Mouse (Mus musculus) mouse trophoblast stem cell (cell line): Measurements from ENCODE around the gene Rest.
"Not testable (repeated sequence)": the region's sequence is repeated elsewhere in the genome, so short reads cannot be mapped to it uniquely, and the experiment has no call there.

Experiments
- in situ Hi-C, 2 experiments: fragments of 300-500 bp; cut with MseI, MboI; formaldehyde crosslinking; loops; 2 replicates in 1 of 2; 3 replicates in 1 of 2; pipeline ENCODE4 v1.15.1; 2025

Gene Rest

GRCm38 (mm10) chr5:77265081-77265670 is at the start of gene Rest:
TSS of gene Rest (plus strand) at chr5:77265491.
- in situ Hi-C loops = no loop called here

- in situ Hi-C loops = no loop called here
These were observed 48.1 kb upstream of the Rest start for GRCm38 (mm10) chr5:77217211-77217610.

- in situ Hi-C loops = no loop called here
These were observed 47.6 kb upstream of the Rest start for GRCm38 (mm10) chr5:77217724-77218123.

GRCm38 (mm10) chr5:77223043-77223975 is 42.0 kb upstream of the Rest start:
- in situ Hi-C loops = no loop called here

GRCm38 (mm10) chr5:77228986-77229385 is 36.3 kb upstream of the Rest start:
- in situ Hi-C loops = no loop called here

GRCm38 (mm10) chr5:77231863-77232262 is 33.4 kb upstream of the Rest start:
- in situ Hi-C loops = not testable (repeated sequence)

GRCm38 (mm10) chr5:77234921-77235320 is 30.4 kb upstream of the Rest start:
- in situ Hi-C loops = no loop called here

GRCm38 (mm10) chr5:77237104-77237503 is 28.2 kb upstream of the Rest start:
- in situ Hi-C loops = no loop called here

- in situ Hi-C loops = no loop called here
These were observed 20.8 kb upstream of the Rest start for GRCm38 (mm10) chr5:77244331-77244987.

GRCm38 (mm10) chr5:77245463-77245786 is 19.9 kb upstream of the Rest start:
- in situ Hi-C loops = no loop called here

- in situ Hi-C loops = no loop called here
These were observed 19.3 kb upstream of the Rest start for GRCm38 (mm10) chr5:77245787-77246671.

GRCm38 (mm10) chr5:77250083-77250482 is 15.2 kb upstream of the Rest start:
- in situ Hi-C loops = no loop called here

GRCm38 (mm10) chr5:77251656-77252055 is 13.6 kb upstream of the Rest start:
- in situ Hi-C loops = no loop called here

- in situ Hi-C loops = no loop called here
These were observed 13.0 kb upstream of the Rest start for GRCm38 (mm10) chr5:77252115-77252827.

- in situ Hi-C loops = no loop called here
These were observed 12.1 kb upstream of the Rest start for GRCm38 (mm10) chr5:77253154-77253553.

GRCm38 (mm10) chr5:77254402-77254801 is 10.9 kb upstream of the Rest start:
- in situ Hi-C loops = no loop called here

GRCm38 (mm10) chr5:77257603-77258002 is 7.7 kb upstream of the Rest start:
- in situ Hi-C loops = no loop called here

GRCm38 (mm10) chr5:77259315-77259714 is 6.0 kb upstream of the Rest start:
- in situ Hi-C loops = no loop called here

- in situ Hi-C loops = no loop called here
These were observed 5.2 kb upstream of the Rest start for GRCm38 (mm10) chr5:77260141-77260540.

- in situ Hi-C loops = no loop called here
These were observed 4.2 kb upstream of the Rest start for GRCm38 (mm10) chr5:77261137-77261536.

- in situ Hi-C loops = no loop called here
These were observed 3.2 kb upstream of the Rest start for GRCm38 (mm10) chr5:77262105-77262504.
